Mouse (Mus musculus) activated CD4-positive, CD25-positive, alpha-beta regulatory T cell, adult 4 months (primary cell): Measurements from ENCODE around the gene Taar7a. TPM values are rescaled to one million over a fixed set of nuclear protein-coding genes. Genes with fewer than 3 reads are reported as not detected.

Experiments used
- ATAC-seq: one replicate; pipeline ENCODE4 v1.8.0; 2017
- polyA plus RNA-seq, 2 experiments: library from polyadenylated mRNA; unstranded; fragments of 100-300 nt; shearing (Covaris generic); gene quantifications; one replicate each; pipeline ENCODE4 v1.2.1; 2017

Taar7a gene
- polyA plus RNA-seq, 2 experiments from 2014 or later, result not detected

DNA sequence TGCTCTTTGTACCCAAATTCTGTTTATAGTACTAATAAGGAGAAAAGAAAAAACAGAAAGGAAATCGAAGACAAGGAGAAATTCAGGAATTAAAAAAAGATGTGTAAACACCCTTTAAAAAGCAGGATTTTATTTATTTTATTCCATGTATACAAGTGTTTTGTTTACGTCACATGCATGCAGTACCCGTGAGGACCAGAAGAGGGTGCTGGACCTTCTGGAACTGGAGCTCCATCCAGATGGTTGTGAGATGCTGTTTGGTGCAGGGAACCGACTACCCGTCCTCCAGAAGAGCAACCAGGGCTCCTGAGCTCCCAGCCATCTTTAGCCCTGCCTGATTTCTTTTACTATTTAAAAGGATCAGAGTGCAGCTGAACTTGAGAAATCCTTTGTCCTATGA is 50.8 kb downstream of the Taar7a start:
- no peak for ATAC-seq

Other genes starting within 250 kb of the Taar7a start
- 100 to 1,000 TPM; 116 to 930 TPM for gene Rps12, start 206.2 kb downstream of the Taar7a start, polyA plus RNA-seq
- under 1 TPM in 1 of 2 experiments, not detected in 1; 0.25 TPM for gene Slc18b1, start 196.5 kb downstream of the Taar7a start, polyA plus RNA-seq
- gene Vnn3, start 142.0 kb downstream of the Taar7a start, polyA plus RNA-seq, result not detected
- not detected for gene Vnn1, start 98.8 kb downstream of the Taar7a start, polyA plus RNA-seq
- not detected for gene Taar1, start 73.1 kb downstream of the Taar7a start, polyA plus RNA-seq
- not detected for gene Taar2, start 54.9 kb downstream of the Taar7a start, polyA plus RNA-seq
- gene Taar3, start 43.9 kb downstream of the Taar7a start, polyA plus RNA-seq, result not detected
- not detected for gene Taar4, start 33.0 kb downstream of the Taar7a start, polyA plus RNA-seq
- gene Taar5, start 22.8 kb downstream of the Taar7a start, polyA plus RNA-seq, result not detected
- gene Taar6, start 7.8 kb downstream of the Taar7a start, polyA plus RNA-seq, result not detected
- not detected for gene Taar7b, start 6.5 kb upstream of the Taar7a start, polyA plus RNA-seq
- not detected for gene Taar7d, start 33.7 kb upstream of the Taar7a start, polyA plus RNA-seq
- gene Taar7e, start 44.1 kb upstream of the Taar7a start, polyA plus RNA-seq, result not detected
- not detected for gene Taar7f, start 56.0 kb upstream of the Taar7a start, polyA plus RNA-seq
- not detected for gene Taar8a, start 83.0 kb upstream of the Taar7a start, polyA plus RNA-seq
- gene Taar8b, start 98.8 kb upstream of the Taar7a start, polyA plus RNA-seq, result not detected
- not detected for gene Taar8c, start 108.4 kb upstream of the Taar7a start, polyA plus RNA-seq
- not detected for gene Taar9, start 116.1 kb upstream of the Taar7a start, polyA plus RNA-seq
- 10 to 100 TPM; 23.3 to 33.2 TPM for gene Stx7, start 155.8 kb upstream of the Taar7a start, polyA plus RNA-seq
- not detected for gene Moxd1, start 230.0 kb upstream of the Taar7a start, polyA plus RNA-seq